Mouse (Mus musculus) C2C12 (cell line): ENCODE measurements at regions not wholly inside any gene's neighbourhood (a gene's known extent, or its start where the extent isn't known, plus 50 kb on each side); places are given as distances from the start of the nearest gene placed in this dataset.

ENCODE experiments used
- CEBPB ChIP-seq: IDR thresholded peaks from one replicate; pipeline ENCODE4 v1.6.1; 2011; ENCODE audit warnings: low read depth, mild to moderate bottlenecking, control low read depth, moderate library complexity
- CTCF ChIP-seq: IDR thresholded peaks from one replicate; pipeline ENCODE4 v1.5.1; 2011; ENCODE audit not compliant: control insufficient read depth, insufficient read depth, insufficient read length
- FOSL1 ChIP-seq: IDR thresholded peaks from one replicate; pipeline ENCODE4 v1.8.0; 2011; ENCODE audit warnings: mild to moderate bottlenecking, low read length; ENCODE audit not compliant: poor library complexity, insufficient read depth, severe bottlenecking
- MAX ChIP-seq: IDR thresholded peaks from one replicate; pipeline ENCODE4 v1.6.1; 2011; ENCODE audit warnings: mild to moderate bottlenecking, control low read depth
- MYOG ChIP-seq: IDR thresholded peaks from one replicate; pipeline ENCODE4 v1.6.1; 2011; ENCODE audit not compliant: control insufficient read depth, insufficient read length; ENCODE audit errors: extremely low read depth
- USF1 ChIP-seq: IDR thresholded peaks from one replicate; pipeline ENCODE4 v1.6.1; 2011; ENCODE audit warnings: low read depth, mild to moderate bottlenecking, control low read depth, moderate library complexity

DNA sequence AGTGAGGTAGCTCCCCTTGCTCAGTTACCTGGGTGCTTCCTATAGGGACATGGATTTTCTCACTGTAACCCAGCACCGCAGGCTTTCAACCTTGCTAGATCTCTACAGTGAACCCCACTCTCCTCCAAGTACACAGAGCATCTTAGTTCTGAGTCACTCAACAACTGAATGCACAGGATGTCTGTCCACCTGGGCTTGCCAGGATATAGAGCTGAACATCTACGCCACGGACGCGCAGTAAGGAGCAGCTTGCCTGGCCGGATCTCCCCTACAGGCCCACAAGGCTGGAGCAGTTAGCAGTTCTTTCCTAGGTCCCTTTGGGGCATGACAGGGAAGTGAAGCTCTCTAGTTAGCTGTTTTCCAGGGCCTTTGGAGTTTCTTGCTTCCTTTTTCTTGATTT is 147.5 kb upstream of the Tut7 start:
- no peak for TF ChIP-seq CTCF
- no peak for TF ChIP-seq CEBPB
- TF ChIP-seq MYOG, result no peak
- TF ChIP-seq MAX, result no peak
- no peak for TF ChIP-seq USF1
- TF ChIP-seq FOSL1, result no peak
